Mouse (Mus musculus) Patski (cell line): ENCODE measurements at regions not wholly inside any gene's neighbourhood (a gene's known extent, or its start where the extent isn't known, plus 50 kb on each side); places are given as distances from the start of the nearest gene placed in this dataset.

Experiments
- ATAC-seq: fragments of 100-300 bp; one replicate; pipeline ENCODE4 v1.8.0; 2021
- CTCF ChIA-PET: fragments of 350-600 bp; sonication (Branson Sonifier 250); formaldehyde crosslinking; loops from one replicate; lab custom pipeline; 2022; ENCODE audit warnings: inconsistent platforms; lab: Charles Lee
- POLR2A ChIA-PET: fragments of 350-600 bp; sonication (Branson Sonifier 250); formaldehyde crosslinking; loops from one replicate; lab custom pipeline; 2022; ENCODE audit warnings: antibody characterized with exemption, inconsistent platforms; lab: Charles Lee
- DNase-seq: peaks from one replicate; pipeline ENCODE4 v3.0.0-alpha.2; 2011; ENCODE audit warnings: low read depth, low spot score
- H3K27me3 ChIP-seq: fragments of 371-371 bp; one replicate; pipeline ENCODE4 v1.5.1; 2021
- CTCF ChIP-seq: fragments of 100-300 bp; IDR thresholded peaks from one replicate; pipeline ENCODE4 v1.5.1; 2021
- in situ Hi-C: fragments of 300-500 bp; cut with MboI; formaldehyde crosslinking; loops from 3 replicates; pipeline ENCODE4 v1.11.1; 2018; ENCODE audit warnings: low pct_unique_long_range_greater_than_20kb, mixed read lengths

DNA sequence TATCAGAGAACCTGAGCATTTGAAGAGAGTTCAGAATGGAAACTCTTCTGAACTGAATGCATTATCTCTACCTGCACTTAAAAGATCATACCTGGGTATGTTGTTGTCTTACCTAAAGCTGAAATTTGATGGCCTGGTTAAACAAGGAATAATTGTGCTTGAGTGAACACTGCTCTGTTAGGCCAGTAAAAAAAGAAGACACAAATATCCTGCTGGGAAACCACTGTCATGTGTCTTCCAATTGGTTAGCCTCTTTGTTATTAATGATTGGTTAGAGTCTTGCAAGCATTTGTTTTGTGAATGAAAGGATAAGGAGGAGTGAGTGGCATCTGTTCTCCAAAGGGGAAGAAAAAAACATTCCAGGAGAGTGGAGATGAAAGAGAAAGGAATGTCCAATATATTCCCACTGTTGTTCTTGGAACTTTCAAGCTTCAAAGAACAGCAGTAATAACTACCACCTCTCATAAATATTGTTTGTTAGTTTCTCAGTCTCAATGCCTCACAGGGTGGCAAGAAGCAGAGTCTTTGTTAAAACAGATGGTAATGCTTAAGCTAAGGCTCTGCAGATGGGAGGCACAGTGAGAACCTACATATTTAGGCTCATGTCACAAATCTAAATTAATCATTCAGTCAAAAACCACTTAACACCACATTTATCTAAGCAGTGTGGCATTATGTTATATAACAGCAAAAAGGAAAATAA, 165.5 kb downstream of the Dsel start:
- no peak for TF ChIP-seq CTCF
- in situ Hi-C loops, result no loop called here
- ATAC-seq (no peak), DNase-seq (no peak)
- CTCF ChIA-PET, result no interaction called here
- H3K27me3 ChIP-seq, result no peaks in the 10 kb centered on the region
- POLR2A ChIA-PET, result no interaction called here

DNA sequence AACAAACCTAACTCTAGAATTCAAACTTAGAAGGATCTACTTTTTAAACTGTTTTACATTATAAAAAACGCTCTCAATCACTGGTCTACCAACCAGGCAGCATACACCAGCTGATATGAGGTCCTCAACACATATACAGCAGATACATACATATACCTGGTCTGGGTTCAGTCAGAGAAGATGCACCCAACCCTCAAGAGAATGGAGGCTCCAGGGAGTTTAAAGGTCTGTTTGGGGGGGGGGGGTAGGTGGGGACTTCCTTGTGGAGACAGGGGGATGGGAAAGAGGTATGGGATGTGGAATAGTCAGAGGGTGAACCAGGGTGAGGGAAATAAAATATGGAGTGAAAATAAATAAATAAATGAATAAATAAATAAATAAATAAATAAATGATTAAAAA, 203.8 kb downstream of the Dsel start:
- ATAC-seq (no peak), DNase-seq (no peak)
- ChIA-PET CTCF (interaction anchor here (1.0 kb wide), 1 partner anchor 9 kb away, joined by 3 read pairs; no protein-coding TSS in a partner anchor), POLR2A (no interaction called here)
- in situ Hi-C loops, result loop anchor here (5.0 to 10.0 kb wide), 2 partner anchors 716 to 794 kb away; no protein-coding TSS in a partner anchor
- no peak for TF ChIP-seq CTCF
- no peaks in the 10 kb centered on the region for H3K27me3 ChIP-seq

DNA sequence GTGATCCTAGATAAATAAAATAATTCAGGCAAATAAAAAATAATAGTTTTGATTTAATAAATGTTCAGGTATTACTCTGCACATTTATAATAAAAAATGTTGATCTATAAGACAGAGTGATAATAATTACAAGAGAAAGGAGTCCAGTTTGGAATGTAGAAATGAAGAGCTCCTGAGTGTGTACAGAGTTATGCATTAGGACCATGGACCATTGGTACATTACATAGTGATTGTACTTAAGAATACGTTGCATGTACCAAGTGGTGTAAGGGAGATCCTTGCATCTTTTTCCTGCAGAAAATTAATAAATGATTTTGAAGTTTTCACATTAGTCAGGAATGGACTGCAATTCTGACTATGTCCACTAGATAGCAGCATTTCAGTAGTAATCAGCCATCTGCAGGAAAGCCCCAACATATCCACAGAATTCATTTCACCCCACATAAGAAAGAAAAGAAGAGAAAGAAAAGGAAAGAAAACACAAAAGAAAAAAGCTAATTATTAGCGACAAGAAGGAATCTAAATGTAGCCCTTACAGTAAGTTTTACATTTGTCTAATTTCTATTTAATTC, 204.5 kb downstream of the Dsel start:
- TF ChIP-seq CTCF, result peak; percentile 55
- in situ Hi-C loops, result loop anchor here (5.0 to 10.0 kb wide), 2 partner anchors 717 to 795 kb away; no protein-coding TSS in a partner anchor
- CTCF ChIA-PET, result interaction anchor here (1.0 kb wide), 1 partner anchor 10 kb away, joined by 3 read pairs; no protein-coding TSS in a partner anchor
- ATAC-seq, result no peak
- H3K27me3 ChIP-seq, result no peaks in the 10 kb centered on the region
- DNase-seq, result no peak
- POLR2A ChIA-PET, result no interaction called here

GRCm38 (mm10) chr1:111633860-111634460, 230.8 kb downstream of the Dsel start:
- DNase-seq (no peak), ATAC-seq (peak; percentile 39)
- POLR2A ChIA-PET, result no interaction called here
- peak; percentile 36 for TF ChIP-seq CTCF
- no peaks in the 10 kb centered on the region for H3K27me3 ChIP-seq
- CTCF ChIA-PET, result no interaction called here
- in situ Hi-C loops, result no loop called here
